15 mouse cellular contexts compared by ENCODE assay signal in genomic region chr10:40443371-40443770, GRCm38 (mm10).
DNase-seq lines count a peak whose midpoint lies in the region; ATAC-seq and TF ChIP-seq lines count a peak whose summit lies in the region.
"Had no signal": no experiment of that assay in that cellular context is flagged by ENCODE, and none has a peak within 500 bp of the region (broad histone marks: within the 10 kb centered on the region; RNA-seq: fewer than 3 reads in every experiment).

No protein-coding gene starts in this region.

- no peak for DNase-seq in lung, embryonic 14.5 days
- no peak for DNase-seq in lung, postnatal 10 days
- no peak for DNase-seq in intestine, embryonic 14.5 days (ENCODE audit: low spot score)
- DNase-seq in splenic B cell, adult 2 months (ENCODE audit: low read depth, low spot score), result peak; percentile 34
- no peak for DNase-seq in left cerebral cortex, postnatal 10 days (ENCODE audit: extremely low spot score in 1 of 2, low spot score in 2 of 2)
- DNase-seq in frontal cortex, postnatal 25 days (ENCODE audit: low spot score in 2 of 2), result no peak
- DNase-seq: cerebellum, adult 11-12 months; kidney, postnatal 4 days; liver, embryonic 13.5 days; lung, postnatal 4 days; thymus, adult 2 months had no signal

- H3K27me3 ChIP-seq in forebrain, embryonic 12.5 days, result no peaks in the 10 kb centered on the region
- H3K27me3 ChIP-seq in forebrain, embryonic 16.5 days (replicated peaks; ENCODE audit: control insufficient read depth, insufficient read depth, low read length), result no peaks in the 10 kb centered on the region
- no peaks in the 10 kb centered on the region for H3K27me3 ChIP-seq in lung, embryonic 14.5 days (ENCODE audit: insufficient read depth, low read length)
- H3K27me3 ChIP-seq in intestine, embryonic 14.5 days (replicated peaks; ENCODE audit: control insufficient read depth, insufficient read depth, low read length), result no peaks in the 10 kb centered on the region
- no peaks in the 10 kb centered on the region for H3K27me3 ChIP-seq in splenic B cell, adult 2 months (ENCODE audit: control insufficient read depth, insufficient read depth, low read length, poor library complexity, severe bottlenecking)
- H3K27me3 ChIP-seq: embryonic facial prominence, embryonic 12.5 days; heart, embryonic 15.5 days; liver, embryonic 13.5 days had no signal

- H3K9me3 ChIP-seq in forebrain, embryonic 12.5 days, result no peaks in the 10 kb centered on the region
- H3K9me3 ChIP-seq in forebrain, embryonic 16.5 days (ENCODE audit: control insufficient read depth, low read length), result no peaks in the 10 kb centered on the region
- no peaks in the 10 kb centered on the region for H3K9me3 ChIP-seq in lung, embryonic 14.5 days (ENCODE audit: low read depth, low read length)
- H3K9me3 ChIP-seq in intestine, embryonic 14.5 days (ENCODE audit: control insufficient read depth, low read length), result no peaks in the 10 kb centered on the region
- H3K9me3 ChIP-seq: embryonic facial prominence, embryonic 12.5 days; heart, embryonic 15.5 days; liver, embryonic 13.5 days had no signal

- WGBS in forebrain, embryonic 12.5 days, result 16% methylated on average over 7 of the region's 7 CpGs
- WGBS in forebrain, embryonic 16.5 days, result 12% methylated on average over 7 of the region's 7 CpGs
- WGBS in lung, embryonic 14.5 days, result 73% methylated on average over 7 of the region's 7 CpGs
- WGBS in intestine, embryonic 14.5 days, result 78% methylated on average over 7 of the region's 7 CpGs

- H3K27ac ChIP-seq in forebrain, embryonic 12.5 days, result 0 out of 2 replicates have a peak overlapping the region, but pooled peaks have one; percentile 19
- no peak overlapping the region for H3K27ac ChIP-seq in forebrain, embryonic 16.5 days (ENCODE audit: low read length)
- peak overlapping the region; percentile 1; the same call in 1 of the 2 replicates for H3K27ac ChIP-seq in lung, embryonic 14.5 days (ENCODE audit: low read depth)
- H3K27ac ChIP-seq in intestine, embryonic 14.5 days (ENCODE audit: low read depth), result peak overlapping the region; percentile 2; the same call in 1 of the 2 replicates
- H3K27ac ChIP-seq: embryonic facial prominence, embryonic 12.5 days; heart, embryonic 15.5 days; liver, embryonic 13.5 days had no signal

- H3K4me2 ChIP-seq in forebrain, embryonic 12.5 days, result no peak overlapping the region
- no peak overlapping the region for H3K4me2 ChIP-seq in forebrain, embryonic 16.5 days (ENCODE audit: low read length)
- H3K4me2 ChIP-seq in lung, embryonic 14.5 days, result no peak overlapping the region
- H3K4me2 ChIP-seq in intestine, embryonic 14.5 days (ENCODE audit: low read length), result no peak overlapping the region
- H3K4me2 ChIP-seq: embryonic facial prominence, embryonic 12.5 days; heart, embryonic 15.5 days; liver, embryonic 13.5 days had no signal

- H3K9ac ChIP-seq in forebrain, embryonic 12.5 days, result no peak overlapping the region
- no peak overlapping the region for H3K9ac ChIP-seq in forebrain, embryonic 16.5 days (replicated peaks; ENCODE audit: low read depth, low read length)
- no peak overlapping the region for H3K9ac ChIP-seq in lung, embryonic 14.5 days
- H3K9ac ChIP-seq in intestine, embryonic 14.5 days (ENCODE audit: low read length), result no peak overlapping the region
- H3K9ac ChIP-seq: embryonic facial prominence, embryonic 12.5 days; heart, embryonic 15.5 days; liver, embryonic 13.5 days had no signal

- no peak for TF ChIP-seq CTCF in lung, embryonic 14.5 days (IDR thresholded peaks at IDR 0.05; ENCODE audit: low read depth)

- ATAC-seq in forebrain, embryonic 12.5 days (ENCODE audit: low FRiP score), result no peak
- ATAC-seq in forebrain, embryonic 16.5 days, result no peak
- no peak for ATAC-seq in lung, embryonic 14.5 days (ENCODE audit: insufficient read depth)
- no peak for ATAC-seq in intestine, embryonic 14.5 days (replicated peaks; ENCODE audit: low FRiP score, low TSS enrichment, low read depth)

- peaks cover 38% of the 10 kb centered on the region for H3K4me1 ChIP-seq in forebrain, embryonic 12.5 days
- H3K4me1 ChIP-seq in forebrain, embryonic 16.5 days (replicated peaks; ENCODE audit: control insufficient read depth, insufficient read depth, low read length), result peaks cover 26% of the 10 kb centered on the region
- peaks cover 2% of the 10 kb centered on the region; the same call in 1 of the 2 replicates for H3K4me1 ChIP-seq in lung, embryonic 14.5 days (ENCODE audit: insufficient read depth)
- peaks cover 4% of the 10 kb centered on the region; the same call in 1 of the 2 replicates for H3K4me1 ChIP-seq in intestine, embryonic 14.5 days (replicated peaks; ENCODE audit: control insufficient read depth, insufficient read depth, low read length)

- intact Hi-C loops in left cerebral cortex, postnatal 10 days (cut with DNase I), result no loop called here

- H3K36me3 ChIP-seq in forebrain, embryonic 12.5 days (replicated peaks), result 0 out of 2 replicates have a peak, but pooled peaks cover 2% of the 10 kb centered on the region
- H3K36me3 ChIP-seq in forebrain, embryonic 16.5 days (ENCODE audit: control insufficient read depth, insufficient read depth), result no peaks in the 10 kb centered on the region
- H3K36me3 ChIP-seq in lung, embryonic 14.5 days (ENCODE audit: insufficient read depth), result no peaks in the 10 kb centered on the region
- H3K36me3 ChIP-seq in intestine, embryonic 14.5 days (ENCODE audit: control insufficient read depth, insufficient read depth, low read length), result no peaks in the 10 kb centered on the region
- no peaks in the 10 kb centered on the region for H3K36me3 ChIP-seq in splenic B cell, adult 2 months (ENCODE audit: control insufficient read depth, insufficient read depth, low read length, poor library complexity, severe bottlenecking)
- H3K36me3 ChIP-seq: embryonic facial prominence, embryonic 12.5 days; heart, embryonic 15.5 days; liver, embryonic 13.5 days had no signal

- no peak overlapping the region for H3K4me3 ChIP-seq in forebrain, embryonic 12.5 days (replicated peaks)
- H3K4me3 ChIP-seq in forebrain, embryonic 16.5 days (replicated peaks; ENCODE audit: low read length), result no peak overlapping the region
- H3K4me3 ChIP-seq in lung, embryonic 14.5 days (ENCODE audit: low read depth, low read length), result no peak overlapping the region
- H3K4me3 ChIP-seq in intestine, embryonic 14.5 days (ENCODE audit: low read depth, low read length), result no peak overlapping the region
- H3K4me3 ChIP-seq: embryonic facial prominence, embryonic 12.5 days; heart, embryonic 15.5 days; liver, embryonic 13.5 days had no signal
